Mouse (Mus musculus) heart, embryonic 15.5 days (tissue): ENCODE measurements around the gene Wiz. TPM values are rescaled to one million over a fixed set of nuclear protein-coding genes. Genes with fewer than 3 reads are reported as not detected.

ENCODE experiments used
- ATAC-seq: fragments of 200-750 bp; cut with Nextera tagmentation; replicated peaks from 2 replicates; pipeline ENCODE4 v1.8.0; 2017; ENCODE audit warnings: low read depth, moderate TSS enrichment; ENCODE audit not compliant: insufficient number of reproducible peaks, insufficient read depth, low FRiP score
- H3K27ac ChIP-seq: fragments of 300-500 bp; sonication (generic); 2 replicates; pipeline ENCODE4 v1.5.1; 2015; ENCODE audit warnings: mild to moderate bottlenecking, inconsistent platforms
- H3K27me3 ChIP-seq: fragments of 300-500 bp; sonication (generic); 2 replicates; pipeline ENCODE4 v1.6.1; 2015; ENCODE audit warnings: inconsistent platforms
- H3K36me3 ChIP-seq: fragments of 300-500 bp; sonication (generic); 2 replicates; pipeline ENCODE4 v1.6.1; 2015; ENCODE audit warnings: mild to moderate bottlenecking, inconsistent platforms
- H3K4me1 ChIP-seq: fragments of 300-500 bp; sonication (generic); replicated peaks from 2 replicates; pipeline ENCODE4 v1.6.1; 2015; ENCODE audit warnings: inconsistent platforms
- H3K4me2 ChIP-seq: fragments of 300-500 bp; sonication (generic); 2 replicates; pipeline ENCODE4 v1.6.1; 2015; ENCODE audit warnings: inconsistent platforms, mild to moderate bottlenecking, moderate library complexity
- H3K4me3 ChIP-seq: fragments of 300-500 bp; sonication (generic); 2 replicates; pipeline ENCODE4 v1.5.1; 2015; ENCODE audit warnings: mild to moderate bottlenecking, inconsistent platforms
- H3K9ac ChIP-seq: fragments of 300-500 bp; sonication (generic); 2 replicates; pipeline ENCODE4 v1.6.1; 2015; ENCODE audit warnings: mild to moderate bottlenecking, inconsistent platforms
- H3K9me3 ChIP-seq: fragments of 300-500 bp; sonication (generic); replicated peaks from 2 replicates; pipeline ENCODE4 v1.6.1; 2016; ENCODE audit warnings: inconsistent platforms
- WGBS: fragments of 180-500 bp; shearing (Covaris S2); methylation state at CpG from one replicate; pipeline ENCODE4 v1.1.7; 2015; ENCODE audit warnings: mixed read lengths; 5-methylcytosine and 5-hydroxymethylcytosine counted together
- polyA plus RNA-seq: library from polyadenylated mRNA; unstranded; fragments of >200 nt; fragmentation: Nextera tagmentation; extraction: Ambion mirVana; gene quantifications from 2 replicates; pipeline ENCODE4 v1.2.1, GENCODE M21; 2015

Wiz gene
- polyA plus RNA-seq, 1 experiment from 2014 or later: 13.1 TPM

DNA sequence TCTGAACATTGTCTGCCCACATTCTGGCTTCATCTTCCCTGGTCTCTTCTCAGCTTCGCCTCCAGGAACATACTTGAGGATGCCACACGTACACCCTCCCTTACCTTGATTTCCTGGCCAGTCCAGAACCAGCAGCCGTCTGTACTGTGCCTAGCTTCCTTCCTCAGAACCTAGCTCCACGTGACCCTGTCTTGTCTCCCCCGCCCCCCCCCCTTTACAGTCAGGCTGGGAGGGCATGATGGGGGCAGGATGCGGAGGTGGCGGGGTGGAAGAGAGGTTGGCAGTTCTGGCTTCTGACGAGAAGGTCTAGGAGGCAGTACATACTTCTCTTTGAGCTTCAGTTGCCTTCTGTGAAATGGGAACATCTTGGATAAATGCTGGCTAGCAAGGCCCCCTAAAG, 14.2 kb upstream of the Wiz start, which contains the start of gene Rasal3:
Gene Rasal3, minus strand, starts transcription at position 167 of the 400 bp plus-strand sequence.
- Histone ChIP-seq H3K9ac (0 out of 2 replicates have a peak within 1 kb of the TSS, but pooled peaks have one; percentile 2), H3K36me3 (no peaks in the 10 kb centered on the region), H3K4me3 (peak within 1 kb of the TSS; percentile 25), H3K27me3 (peaks cover 17% of the 10 kb centered on the region), H3K9me3 (no peaks in the 10 kb centered on the region), H3K4me2 (no peak within 1 kb of the TSS), H3K4me1 (no peaks in the 10 kb centered on the region), H3K27ac (no peak within 1 kb of the TSS)
- WGBS: 64% methylated on average over 8 of the region's 8 CpGs
- no peak; the same call in 1 of the 2 replicates for ATAC-seq

DNA sequence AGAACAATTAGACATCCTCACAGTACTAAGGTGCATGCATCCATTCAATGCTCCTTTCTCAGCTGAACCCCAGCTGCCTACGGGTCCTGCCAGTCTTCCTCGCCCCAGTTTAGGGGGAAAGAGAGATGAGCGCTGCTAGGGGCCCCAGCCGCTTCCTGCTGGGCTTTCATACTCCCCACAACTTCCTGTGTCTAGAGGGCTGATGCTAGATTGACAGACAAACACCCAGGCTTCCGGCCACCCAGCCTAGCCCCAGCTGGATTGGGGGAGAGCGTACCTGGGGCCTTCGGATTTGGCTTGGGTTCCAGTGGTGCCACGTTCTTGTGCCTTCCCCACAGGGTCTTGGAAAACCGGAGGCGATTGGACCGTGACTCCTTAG, 13.5 kb upstream of the Wiz start:
- 67% methylated on average over 11 of the region's 11 CpGs for WGBS
- Histone ChIP-seq H3K27ac (no peak overlapping the region), H3K4me1 (no peaks in the 10 kb centered on the region), H3K27me3 (peaks cover 23% of the 10 kb centered on the region), H3K4me3 (peak overlapping the region; percentile 25), H3K36me3 (no peaks in the 10 kb centered on the region), H3K9me3 (no peaks in the 10 kb centered on the region), H3K4me2 (no peak overlapping the region), H3K9ac (0 out of 2 replicates have a peak overlapping the region, but pooled peaks have one; percentile 2)
- no peak for ATAC-seq

DNA sequence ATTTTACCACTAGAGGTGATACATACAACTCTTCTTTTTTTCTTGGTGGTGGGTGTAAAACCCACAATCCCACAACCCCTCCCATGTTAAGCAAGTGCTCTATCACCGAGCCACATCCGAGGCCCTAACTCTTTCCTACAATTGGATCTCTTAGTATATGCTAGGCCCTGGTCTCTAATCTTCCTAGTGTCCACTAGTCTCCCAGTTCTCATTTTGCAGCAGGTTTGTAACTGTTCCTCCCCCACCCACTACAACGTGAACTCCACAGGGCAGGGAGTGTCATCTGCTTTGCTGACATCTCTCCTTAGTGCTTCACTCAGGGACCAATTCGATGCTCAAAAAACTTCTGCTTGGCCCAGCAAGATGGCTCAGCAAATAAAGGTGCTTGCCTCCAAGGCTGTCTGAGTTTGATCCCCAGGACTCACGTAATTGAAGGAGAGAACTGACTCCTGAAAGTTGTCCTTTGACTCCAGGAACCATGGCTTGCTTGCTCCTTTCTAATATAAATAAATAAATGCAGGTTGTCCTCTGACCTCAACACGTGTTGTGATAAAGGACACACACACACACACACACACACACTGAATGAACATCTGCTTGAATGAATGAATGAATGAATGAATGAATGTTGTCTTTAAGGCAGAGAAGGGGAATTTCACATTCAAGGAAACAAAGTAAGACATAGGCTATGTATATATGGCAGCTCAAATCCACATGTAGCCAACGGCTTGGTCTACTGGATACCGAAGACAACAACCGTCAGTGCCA, 13.0 kb upstream of the Wiz start:
- no peak for ATAC-seq
- Histone ChIP-seq H3K9me3 (no peaks in the 10 kb centered on the region), H3K4me2 (no peak overlapping the region), H3K27ac (no peak overlapping the region), H3K4me3 (0 out of 2 replicates have a peak overlapping the region, but pooled peaks have one; percentile 15), H3K4me1 (no peaks in the 10 kb centered on the region), H3K9ac (no peak overlapping the region), H3K36me3 (no peaks in the 10 kb centered on the region), H3K27me3 (peaks cover 29% of the 10 kb centered on the region)
- WGBS: 71% methylated on average over 9 of the region's 9 CpGs

DNA sequence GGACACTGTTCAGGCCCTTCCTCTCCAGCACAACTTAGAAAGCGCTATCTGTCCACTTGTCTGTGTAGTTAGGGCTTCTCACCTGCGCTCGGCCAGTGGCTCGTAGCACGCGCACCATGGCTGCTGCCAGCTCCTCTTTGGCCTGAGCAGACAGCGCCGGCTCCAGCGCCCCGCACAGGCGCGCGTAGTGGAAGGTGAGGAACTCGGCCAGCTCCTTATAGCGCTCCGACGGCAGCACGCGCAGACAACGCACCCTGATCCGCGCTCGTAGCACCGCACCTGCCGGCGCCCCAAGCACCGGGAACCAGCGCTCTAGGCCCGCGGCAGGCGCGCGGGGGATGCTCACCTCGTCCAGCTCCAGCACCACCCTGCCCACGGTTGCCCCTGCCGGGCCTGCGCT, 7.0 kb upstream of the Wiz start:
- H3K9me3 ChIP-seq: no peaks in the 10 kb centered on the region
- no peaks in the 10 kb centered on the region for H3K36me3 ChIP-seq
- peaks cover 87% of the 10 kb centered on the region for H3K27me3 ChIP-seq
- peak overlapping the region; percentile 69 for H3K4me2 ChIP-seq
- H3K4me1 ChIP-seq: peaks cover 15% of the 10 kb centered on the region
- H3K27ac ChIP-seq: no peak overlapping the region
- no peak for ATAC-seq
- H3K4me3 ChIP-seq: peak overlapping the region; percentile 39
- WGBS: 12% methylated on average over 37 of the region's 37 CpGs
- no peak overlapping the region for H3K9ac ChIP-seq

DNA sequence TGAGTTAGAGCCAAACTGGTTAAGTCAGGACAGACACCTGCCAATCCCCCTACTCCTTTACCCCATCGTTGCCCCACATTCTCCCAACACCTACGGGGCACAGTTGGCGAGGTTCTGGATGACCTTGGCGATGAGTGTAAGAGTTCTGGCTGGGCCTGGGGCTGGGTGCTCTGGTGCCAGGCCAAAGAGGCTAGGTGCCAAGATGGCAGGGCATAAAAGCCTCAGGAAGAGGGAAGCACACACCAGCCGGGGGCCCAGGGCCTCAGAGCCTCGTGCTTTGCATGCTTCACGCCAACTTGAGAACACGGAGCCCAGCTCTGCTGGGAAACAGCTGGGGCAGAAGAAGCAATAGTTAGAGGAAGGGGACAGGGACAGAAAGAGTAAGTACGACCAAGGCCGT, 4.7 kb upstream of the Wiz start:
- no peaks in the 10 kb centered on the region for H3K9me3 ChIP-seq
- no peak overlapping the region for H3K27ac ChIP-seq
- peaks cover 21% of the 10 kb centered on the region for H3K4me1 ChIP-seq
- no peaks in the 10 kb centered on the region for H3K36me3 ChIP-seq
- 89% methylated on average over 10 of the region's 10 CpGs for WGBS
- no peak overlapping the region for H3K9ac ChIP-seq
- H3K27me3 ChIP-seq: peaks cover 85% of the 10 kb centered on the region
- no peak for ATAC-seq
- no peak overlapping the region for H3K4me3 ChIP-seq
- H3K4me2 ChIP-seq: no peak overlapping the region

DNA sequence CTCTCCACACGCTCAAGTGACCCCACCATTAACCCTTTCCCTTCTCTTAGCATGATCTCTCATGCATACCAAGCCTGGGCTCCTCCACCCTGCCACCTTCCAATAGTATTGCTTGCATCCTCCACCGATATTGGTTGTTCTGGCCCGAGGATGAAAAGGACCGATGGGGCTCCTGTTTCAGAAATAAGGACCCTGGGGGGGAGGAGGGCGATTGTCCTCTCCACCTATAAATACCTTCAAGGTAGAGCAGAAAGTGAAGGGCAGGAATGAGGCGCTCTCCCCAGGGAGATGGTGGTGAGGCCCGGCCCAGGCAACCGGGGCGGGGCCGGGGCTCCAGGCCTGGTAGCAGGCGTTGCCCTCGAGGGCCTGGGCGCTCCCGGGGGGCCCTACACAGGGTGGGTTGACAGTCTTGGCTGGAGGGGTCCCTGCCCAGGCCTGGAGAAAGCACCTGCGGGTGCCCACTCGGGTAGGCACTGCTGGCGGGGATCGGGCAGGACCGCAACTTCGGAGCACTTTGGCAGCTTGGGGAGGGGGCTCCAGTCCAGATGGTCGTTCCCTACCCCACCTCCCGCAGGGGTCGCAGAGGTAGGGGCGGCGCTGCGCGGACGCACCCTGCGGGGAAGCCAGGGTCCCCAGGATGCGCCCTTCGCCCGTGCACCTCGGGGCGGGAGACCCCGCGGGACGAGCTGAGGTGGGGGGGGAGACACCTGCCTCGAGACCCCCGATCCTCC, 704 bp downstream of the Wiz start:
- peak overlapping the region; percentile 89 for H3K9ac ChIP-seq
- H3K4me1 ChIP-seq: peaks cover 39% of the 10 kb centered on the region
- H3K9me3 ChIP-seq: no peaks in the 10 kb centered on the region
- ATAC-seq: peak; percentile 43
- peak overlapping the region; percentile 88 for H3K4me3 ChIP-seq
- H3K27me3 ChIP-seq: peaks cover 31% of the 10 kb centered on the region
- peak overlapping the region; percentile 88 for H3K27ac ChIP-seq
- peak overlapping the region; percentile 99 for H3K4me2 ChIP-seq
- 1% methylated on average over 32 of the region's 39 CpGs for WGBS
- no peaks in the 10 kb centered on the region; the same call in 1 of the 2 replicates for H3K36me3 ChIP-seq

DNA sequence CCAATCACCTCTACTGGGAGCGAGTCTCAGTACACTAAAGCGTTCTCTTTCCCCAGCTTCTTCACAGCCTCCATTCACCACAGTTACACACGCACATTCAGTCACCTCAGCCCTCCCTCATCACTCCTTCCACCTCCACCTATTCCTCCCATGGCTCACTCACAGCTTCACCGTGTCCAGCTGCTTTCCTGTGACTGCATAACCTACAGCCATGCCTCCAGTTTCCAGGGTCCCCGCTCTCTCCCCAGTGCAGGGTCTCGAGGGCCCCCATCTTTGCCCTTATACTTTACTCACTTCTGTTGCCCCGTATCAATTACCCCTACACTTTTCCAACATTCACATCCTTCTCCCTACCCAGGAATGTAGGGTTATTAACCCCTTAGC, 1.3 kb downstream of the Wiz start:
- peaks cover 45% of the 10 kb centered on the region for H3K4me1 ChIP-seq
- H3K36me3 ChIP-seq: no peaks in the 10 kb centered on the region; the same call in 1 of the 2 replicates
- H3K27me3 ChIP-seq: peaks cover 25% of the 10 kb centered on the region
- no peaks in the 10 kb centered on the region for H3K9me3 ChIP-seq
- no peak overlapping the region for H3K27ac ChIP-seq
- H3K4me2 ChIP-seq: peak overlapping the region; percentile 99
- H3K4me3 ChIP-seq: peak overlapping the region; percentile 88
- peak overlapping the region; percentile 89 for H3K9ac ChIP-seq
- WGBS: 46% methylated on average over 7 of the region's 7 CpGs
- no peak for ATAC-seq

DNA sequence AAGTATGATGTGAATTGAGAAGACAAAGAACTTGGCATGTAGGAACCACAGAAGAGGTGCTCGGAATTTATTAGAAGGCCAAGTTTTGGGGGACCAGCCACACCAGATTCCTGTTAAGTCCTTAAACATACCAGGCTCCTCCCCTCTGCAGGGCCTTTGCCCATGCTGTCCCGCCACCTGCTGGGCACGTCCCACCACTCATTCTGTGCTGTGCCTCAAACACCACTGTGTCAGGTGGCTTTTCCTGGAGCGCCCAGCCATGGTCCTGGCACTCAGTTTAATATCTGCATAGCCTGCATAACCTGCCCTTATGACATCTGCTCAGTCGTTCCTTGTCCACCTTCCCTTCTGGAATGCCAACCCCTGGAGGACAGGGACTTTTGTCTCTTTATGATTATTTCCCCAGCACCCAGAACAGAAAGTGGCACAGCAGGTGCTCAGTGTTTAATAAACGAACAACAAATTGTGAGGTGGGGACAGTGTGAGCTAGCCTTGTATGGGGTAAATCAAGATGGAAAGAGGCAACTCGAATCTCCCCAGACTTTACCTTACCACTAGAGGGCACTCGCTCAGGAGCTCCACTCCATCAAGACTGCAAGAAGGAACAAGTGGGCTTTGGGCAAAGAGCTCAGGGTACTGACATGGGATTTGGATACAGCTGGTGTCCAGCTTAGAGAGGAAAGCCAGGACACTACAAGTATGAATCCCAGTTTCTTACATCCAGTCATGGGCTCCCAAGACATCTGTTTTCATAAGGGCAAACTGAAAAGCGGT, 2.4 kb downstream of the Wiz start:
- Histone ChIP-seq H3K9ac (no peak overlapping the region), H3K36me3 (no peaks in the 10 kb centered on the region; the same call in 1 of the 2 replicates), H3K4me3 (no peak overlapping the region), H3K4me2 (no peak overlapping the region), H3K9me3 (no peaks in the 10 kb centered on the region), H3K27me3 (peaks cover 16% of the 10 kb centered on the region), H3K27ac (no peak overlapping the region), H3K4me1 (peaks cover 40% of the 10 kb centered on the region)
- WGBS: 70% methylated on average over 9 of the region's 9 CpGs
- no peak for ATAC-seq

DNA sequence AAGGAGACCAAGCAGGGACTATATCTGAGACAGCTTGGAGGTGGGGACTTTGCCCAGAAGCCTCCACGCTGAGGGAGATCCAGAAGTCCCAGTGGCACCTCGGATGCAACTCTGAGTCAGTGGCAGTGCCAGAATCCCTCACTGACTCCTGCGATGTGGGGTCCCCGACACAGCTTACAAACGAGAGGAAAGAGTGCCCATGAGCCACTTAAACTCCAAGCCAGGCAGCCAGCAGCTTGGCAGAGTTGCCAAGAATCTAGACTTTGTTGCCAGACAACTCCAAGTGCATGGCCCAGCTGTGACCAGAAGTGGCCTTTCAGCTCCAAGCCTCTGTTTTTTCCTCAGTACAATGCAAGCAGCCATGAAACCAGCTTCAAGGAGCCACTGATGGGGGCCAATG, 5.6 kb downstream of the Wiz start:
- H3K4me3 ChIP-seq: no peak overlapping the region
- no peak for ATAC-seq
- H3K36me3 ChIP-seq: peaks cover 4% of the 10 kb centered on the region; the same call in 1 of the 2 replicates
- H3K4me2 ChIP-seq: peak overlapping the region; percentile 24; the same call in 1 of the 2 replicates
- WGBS: 61% methylated on average over 5 of the region's 5 CpGs
- H3K27me3 ChIP-seq: no peaks in the 10 kb centered on the region
- no peak overlapping the region for H3K9ac ChIP-seq
- H3K27ac ChIP-seq: peak overlapping the region; percentile 64
- H3K9me3 ChIP-seq: no peaks in the 10 kb centered on the region
- peaks cover 31% of the 10 kb centered on the region for H3K4me1 ChIP-seq

DNA sequence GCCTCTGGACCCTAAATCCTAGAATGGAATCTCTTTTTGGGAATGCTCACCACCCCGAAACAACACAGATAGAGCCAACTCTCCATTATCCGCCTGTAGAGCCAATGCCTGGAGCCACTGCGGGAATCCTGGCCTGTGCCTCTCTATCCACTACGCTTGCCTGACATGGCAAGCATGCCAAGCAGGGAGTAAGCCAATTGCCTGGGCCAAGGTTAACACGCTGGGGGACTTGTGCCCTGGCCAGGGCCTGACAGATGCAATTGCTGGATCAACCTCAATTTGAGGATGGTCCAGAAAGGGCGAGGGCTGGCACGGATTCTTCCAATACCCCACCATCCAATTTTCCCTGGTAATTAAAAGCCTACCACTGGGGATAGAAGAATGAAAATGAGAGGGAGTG, 6.7 kb downstream of the Wiz start:
- Histone ChIP-seq H3K4me1 (peaks cover 22% of the 10 kb centered on the region), H3K9me3 (no peaks in the 10 kb centered on the region), H3K4me2 (no peak overlapping the region), H3K27ac (no peak overlapping the region), H3K4me3 (no peak overlapping the region), H3K36me3 (peaks cover 7% of the 10 kb centered on the region; the same call in 1 of the 2 replicates), H3K27me3 (no peaks in the 10 kb centered on the region), H3K9ac (no peak overlapping the region)
- no peak for ATAC-seq
- WGBS: 92% methylated on average over 7 of the region's 7 CpGs

DNA sequence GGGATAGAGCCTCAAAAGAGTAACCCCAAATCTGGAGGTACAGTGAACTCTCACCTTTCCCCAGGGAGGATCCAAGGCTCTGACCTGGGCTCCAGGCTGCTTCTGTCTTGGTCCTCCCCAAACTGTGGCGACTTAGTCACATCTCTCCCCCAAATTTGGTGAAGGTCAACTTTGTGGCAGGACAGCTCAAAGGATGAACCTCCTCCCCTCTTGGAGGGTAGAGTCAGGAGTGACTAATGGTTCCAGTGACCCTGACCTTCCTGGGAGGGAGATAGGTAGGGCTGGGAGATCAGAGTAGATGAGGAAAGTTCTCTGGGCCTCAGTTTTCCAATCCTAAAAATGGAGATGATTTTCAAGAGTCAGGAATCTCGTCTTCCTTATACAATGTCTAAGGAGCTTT, 10.5 kb downstream of the Wiz start:
- WGBS: 65% methylated on average over 2 of the region's 2 CpGs
- no peaks in the 10 kb centered on the region for H3K27me3 ChIP-seq
- H3K4me1 ChIP-seq: peaks cover 9% of the 10 kb centered on the region
- H3K9ac ChIP-seq: no peak overlapping the region
- no peak overlapping the region for H3K27ac ChIP-seq
- ATAC-seq: no peak
- H3K9me3 ChIP-seq: no peaks in the 10 kb centered on the region
- peaks cover 12% of the 10 kb centered on the region; the same call in 1 of the 2 replicates for H3K36me3 ChIP-seq
- no peak overlapping the region for H3K4me3 ChIP-seq
- H3K4me2 ChIP-seq: no peak overlapping the region
